Mouse (Mus musculus): Measurements from ENCODE around the gene Smyd1.

GRCm38 (mm10) chr6:71189578-71189977 lies 132.5 kb downstream of the Smyd1 start:
- TF ChIP-seq CTCF (IDR thresholded peaks at IDR 0.05; ENCODE audit: extremely low read depth, insufficient read length, insufficient replicate concordance, low read depth, low read length) (no peak), POLR2A (IDR thresholded peaks at IDR 0.05; ENCODE audit: low read depth, low read length) (no peak)
